Mouse (Mus musculus): Measurements from ENCODE around the gene Bricd5. TPM values are rescaled to one million over a fixed set of nuclear protein-coding genes. Genes with fewer than 3 reads are reported as not detected.
A peak's percentile ranks its signal among the peaks of the same experiment; 100 is the strongest.

Bricd5 gene
- total and polyA plus RNA-seq, 2 experiments: 0.67 TPM; not detected in 1

- Histone ChIP-seq H3K36me3 (ENCODE audit: control insufficient read depth, insufficient read depth, low read length) (no peaks in the 10 kb centered on the region), H3K4me1 (ENCODE audit: control insufficient read depth, insufficient read depth, low read length) (no peaks in the 10 kb centered on the region), H3K27ac (replicated peaks; ENCODE audit: insufficient read depth, low read depth, low read length) (no peak overlapping the region), H3K4me3 (ENCODE audit: insufficient read depth, low read depth, low read length) (no peak overlapping the region), H3K79me2 (ENCODE audit: control insufficient read depth, insufficient read depth, low read length) (no peaks in the 10 kb centered on the region), H3K9ac (ENCODE audit: low read depth, low read length) (no peak overlapping the region), H3K27me3 (ENCODE audit: control insufficient read depth, insufficient read depth, low read length) (peaks cover 5% of the 10 kb centered on the region)
- no peak for DNase-seq (ENCODE audit: extremely low read depth, low read depth, low spot score)
- TF ChIP-seq POLR2A (IDR thresholded peaks at IDR 0.05; ENCODE audit: extremely low read depth, insufficient read depth, low read length): no peak
- TF ChIP-seq CTCF (IDR thresholded peaks at IDR 0.05; ENCODE audit: low read depth, low read length): no peak
- 91% methylated on average over 3 of the region's 3 CpGs for WGBS
Measured at GRCm38 (mm10) chr17:24483495-24483894, 9.8 kb downstream of the Bricd5 start.

GRCm38 (mm10) chr17:24485090-24485860 is 11.6 kb downstream of the Bricd5 start:
- H3K4me1 ChIP-seq (ENCODE audit: control insufficient read depth, insufficient read depth, low read length): no peaks in the 10 kb centered on the region
- no peak overlapping the region for H3K9ac ChIP-seq (ENCODE audit: low read depth, low read length)
- DNase-seq (ENCODE audit: extremely low read depth, low read depth, low spot score): no peak
- no peaks in the 10 kb centered on the region for H3K79me2 ChIP-seq (ENCODE audit: control insufficient read depth, insufficient read depth, low read length)
- no peak overlapping the region for H3K4me3 ChIP-seq (ENCODE audit: insufficient read depth, low read depth, low read length)
- H3K27ac ChIP-seq (replicated peaks; ENCODE audit: insufficient read depth, low read depth, low read length): no peak overlapping the region
- H3K27me3 ChIP-seq (ENCODE audit: control insufficient read depth, insufficient read depth, low read length): peaks cover 13% of the 10 kb centered on the region
- no peak for TF ChIP-seq CTCF (IDR thresholded peaks at IDR 0.05; ENCODE audit: low read depth, low read length)
- no peak for TF ChIP-seq POLR2A (IDR thresholded peaks at IDR 0.05; ENCODE audit: extremely low read depth, insufficient read depth, low read length)
- WGBS: 62% methylated on average over 11 of the region's 11 CpGs
- no peaks in the 10 kb centered on the region for H3K36me3 ChIP-seq (ENCODE audit: control insufficient read depth, insufficient read depth, low read length)

- Histone ChIP-seq H3K4me1 (ENCODE audit: control insufficient read depth, insufficient read depth, low read length) (no peaks in the 10 kb centered on the region), H3K36me3 (ENCODE audit: control insufficient read depth, insufficient read depth, low read length) (no peaks in the 10 kb centered on the region), H3K27ac (replicated peaks; ENCODE audit: insufficient read depth, low read depth, low read length) (no peak within 1 kb of the TSS), H3K27me3 (ENCODE audit: control insufficient read depth, insufficient read depth, low read length) (peaks cover 13% of the 10 kb centered on the region), H3K9ac (ENCODE audit: low read depth, low read length) (peak within 1 kb of the TSS; percentile 75), H3K79me2 (ENCODE audit: control insufficient read depth, insufficient read depth, low read length) (no peaks in the 10 kb centered on the region), H3K4me3 (ENCODE audit: insufficient read depth, low read depth, low read length) (peak within 1 kb of the TSS; percentile 71)
- DNase-seq (ENCODE audit: extremely low read depth, low read depth, low spot score): no peak
- WGBS: 4% methylated on average over 44 of the region's 45 CpGs
- TF ChIP-seq CTCF (IDR thresholded peaks at IDR 0.05; ENCODE audit: low read depth, low read length) (no peak), POLR2A (IDR thresholded peaks at IDR 0.05; ENCODE audit: extremely low read depth, insufficient read depth, low read length) (no peak)
Measured at GRCm38 (mm10) chr17:24488186-24488661, 14.5 kb downstream of the Bricd5 start, which contains the start of gene Caskin1. Caskin1 (plus strand) TSS chr17:24488601.

GRCm38 (mm10) chr17:24488662-24489264 is 15.1 kb downstream of the Bricd5 start:
- no peak for TF ChIP-seq POLR2A (IDR thresholded peaks at IDR 0.05; ENCODE audit: extremely low read depth, insufficient read depth, low read length)
- no peak for TF ChIP-seq CTCF (IDR thresholded peaks at IDR 0.05; ENCODE audit: low read depth, low read length)
- peak overlapping the region; percentile 71 for H3K4me3 ChIP-seq (ENCODE audit: insufficient read depth, low read depth, low read length)
- no peaks in the 10 kb centered on the region for H3K4me1 ChIP-seq (ENCODE audit: control insufficient read depth, insufficient read depth, low read length)
- H3K27ac ChIP-seq (replicated peaks; ENCODE audit: insufficient read depth, low read depth, low read length): no peak overlapping the region
- no peaks in the 10 kb centered on the region for H3K36me3 ChIP-seq (ENCODE audit: control insufficient read depth, insufficient read depth, low read length)
- no peaks in the 10 kb centered on the region for H3K79me2 ChIP-seq (ENCODE audit: control insufficient read depth, insufficient read depth, low read length)
- H3K9ac ChIP-seq (ENCODE audit: low read depth, low read length): peak overlapping the region; percentile 75
- peaks cover 13% of the 10 kb centered on the region for H3K27me3 ChIP-seq (ENCODE audit: control insufficient read depth, insufficient read depth, low read length)
- DNase-seq (ENCODE audit: extremely low read depth, low read depth, low spot score): no peak
- 2% methylated on average over 79 of the region's 81 CpGs for WGBS

DNA sequence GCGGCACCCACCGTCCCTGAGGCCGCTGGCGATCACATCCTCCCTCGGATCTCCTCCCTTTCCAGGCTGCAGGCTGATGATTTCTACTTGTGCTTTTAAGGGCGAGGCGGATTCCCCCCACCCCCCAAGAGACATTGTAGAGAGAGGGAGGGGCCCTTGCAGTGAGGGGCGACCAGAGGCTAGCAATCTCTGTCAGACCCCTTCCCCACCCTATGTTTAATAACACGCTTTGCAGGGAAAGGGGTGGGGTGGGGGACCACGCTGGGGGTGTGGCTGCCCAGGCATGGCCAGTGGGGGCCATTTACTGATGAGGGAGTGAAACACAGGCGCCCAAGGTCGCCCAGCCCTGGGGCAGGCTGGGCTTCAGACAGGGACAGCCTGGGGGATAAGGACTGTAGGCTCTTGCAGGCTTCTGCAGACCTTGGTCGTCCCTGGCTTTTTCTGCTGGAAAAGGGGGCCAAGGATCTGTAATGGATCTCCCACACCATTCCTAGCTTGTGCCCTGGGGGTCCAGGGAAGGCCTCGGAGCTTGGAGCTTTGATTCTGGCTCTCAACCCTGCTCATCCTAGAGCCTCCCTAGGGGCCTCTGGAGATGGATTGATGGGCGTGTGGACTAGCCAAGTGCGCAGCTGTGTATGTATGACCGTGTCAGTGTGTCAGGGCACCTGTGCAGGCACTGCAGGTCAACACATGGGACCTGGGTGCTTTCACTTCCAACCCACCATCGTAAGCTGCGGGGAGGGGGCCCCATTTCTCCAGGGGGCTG is 15.8 kb downstream of the Bricd5 start:
- 42% methylated on average over 19 of the region's 19 CpGs for WGBS
- no peaks in the 10 kb centered on the region for H3K36me3 ChIP-seq (ENCODE audit: control insufficient read depth, insufficient read depth, low read length)
- H3K27me3 ChIP-seq (ENCODE audit: control insufficient read depth, insufficient read depth, low read length): peaks cover 13% of the 10 kb centered on the region
- no peak for DNase-seq (ENCODE audit: extremely low read depth, low read depth, low spot score)
- peak overlapping the region; percentile 75 for H3K9ac ChIP-seq (ENCODE audit: low read depth, low read length)
- no peak for TF ChIP-seq CTCF (IDR thresholded peaks at IDR 0.05; ENCODE audit: low read depth, low read length)
- TF ChIP-seq POLR2A (IDR thresholded peaks at IDR 0.05; ENCODE audit: extremely low read depth, insufficient read depth, low read length): no peak
- no peaks in the 10 kb centered on the region for H3K79me2 ChIP-seq (ENCODE audit: control insufficient read depth, insufficient read depth, low read length)
- no peak overlapping the region for H3K27ac ChIP-seq (replicated peaks; ENCODE audit: insufficient read depth, low read depth, low read length)
- peak overlapping the region; percentile 71; the same call in 1 of the 2 replicates for H3K4me3 ChIP-seq (ENCODE audit: insufficient read depth, low read depth, low read length)
- H3K4me1 ChIP-seq (ENCODE audit: control insufficient read depth, insufficient read depth, low read length): no peaks in the 10 kb centered on the region
